In the genomic region with DNA sequence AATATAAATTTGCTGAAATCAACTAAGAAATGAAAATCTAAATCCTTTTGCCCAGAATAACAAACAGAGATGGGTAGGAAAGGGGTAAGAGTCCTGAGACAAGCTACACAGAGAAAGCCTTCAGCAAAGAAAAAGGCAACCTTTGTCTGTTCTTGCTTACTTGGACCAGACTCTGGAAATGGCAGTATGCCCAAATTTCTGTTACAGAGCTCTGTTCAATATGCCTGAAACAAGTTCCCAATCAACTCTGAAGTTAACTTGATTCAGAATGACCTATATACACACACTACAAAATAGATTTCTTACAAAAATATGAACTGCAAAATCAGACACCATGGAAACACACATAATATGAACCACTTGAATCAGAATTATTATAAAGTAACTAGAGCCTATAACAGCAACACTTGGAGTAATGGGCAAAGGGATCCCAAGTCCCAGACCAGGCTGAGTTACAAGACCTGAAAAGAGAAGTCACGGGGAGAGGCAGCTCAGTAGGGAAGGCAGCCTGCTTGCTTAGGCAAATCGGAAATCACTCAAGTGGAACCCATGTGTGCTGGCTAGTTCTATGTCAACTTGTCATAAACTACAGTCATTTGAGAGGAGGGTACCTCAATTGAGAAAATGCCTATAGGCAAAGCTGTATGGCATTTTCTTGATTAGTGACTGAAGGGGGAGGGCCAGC, we compare ENCODE assay signal across 9 mouse cellular contexts. TPM values are rescaled to one million over a fixed set of nuclear protein-coding genes. Genes with fewer than 3 reads are reported as not detected.
DNase-seq lines count a peak whose midpoint lies in the region; ATAC-seq and TF ChIP-seq lines count a peak whose summit lies in the region.
"Had no signal": no experiment of that assay in that cellular context is flagged by ENCODE, and none has a peak within 500 bp of the region (broad histone marks: within the 10 kb centered on the region; RNA-seq: fewer than 3 reads in every experiment).

No protein-coding gene starts in this region.

- no peak overlapping the region for H3K27ac ChIP-seq in embryonic facial prominence, embryonic 12.5 days
- H3K27ac ChIP-seq in embryonic facial prominence, embryonic 10.5 days (replicated peaks), result no peak overlapping the region
- peak overlapping the region; percentile 55 for H3K27ac ChIP-seq in left cerebral cortex, adult 2 months
- H3K27ac ChIP-seq: macrophage had no signal

- ATAC-seq in embryonic facial prominence, embryonic 12.5 days (ENCODE audit: insufficient number of reproducible peaks, insufficient read depth, low FRiP score, low TSS enrichment), result peak; percentile 60; the same call in 1 of the 2 replicates
- ATAC-seq in CD4-positive, CD25-positive, alpha-beta regulatory T cell, adult 4 months, result no peak

- intact Hi-C loops in left cerebral cortex, adult 2 months (cut with DNase I), result loop anchor here (1.0 kb wide), 1 partner anchor 54 kb away; the partner anchor contains the start of gene Abi1
- intact Hi-C loops in left cerebral cortex, postnatal 14 days (cut with DNase I), result no loop called here

- 46% methylated on average over 2 of the region's 2 CpGs for WGBS in embryonic facial prominence, embryonic 12.5 days
- 76% methylated on average over 2 of the region's 2 CpGs for WGBS in embryonic facial prominence, embryonic 10.5 days

- TF ChIP-seq CTCF in left cerebral cortex, adult 2 months (IDR thresholded peaks at IDR 0.05), result no peak

- H3K27me3 ChIP-seq in embryonic facial prominence, embryonic 12.5 days, result no peaks in the 10 kb centered on the region
- H3K27me3 ChIP-seq in embryonic facial prominence, embryonic 10.5 days (replicated peaks; ENCODE audit: low read depth, poor library complexity, severe bottlenecking), result no peaks in the 10 kb centered on the region

- no peak overlapping the region for H3K4me3 ChIP-seq in embryonic facial prominence, embryonic 12.5 days
- H3K4me3 ChIP-seq in embryonic facial prominence, embryonic 10.5 days, result no peak overlapping the region
- no peak overlapping the region for H3K4me3 ChIP-seq in left cerebral cortex, adult 2 months

- no peak overlapping the region for H3K4me2 ChIP-seq in embryonic facial prominence, embryonic 12.5 days (replicated peaks)

- no peak for DNase-seq in embryonic facial prominence, embryonic 10.5 days (ENCODE audit: low spot score)
- no peak for DNase-seq in left cerebral cortex, adult 2 months (ENCODE audit: extremely low spot score in 1 of 2, low spot score in 2 of 2)
- no peak for DNase-seq in left cerebral cortex, adult 8-10 months (ENCODE audit: low spot score in 2 of 2)
- peak; percentile 69 for DNase-seq in adipocyte (ENCODE audit: low spot score)
- peak; percentile 54 to 57 for DNase-seq in left cerebral cortex, postnatal 14 days (ENCODE audit: low spot score in 2 of 2)
- DNase-seq in adrenal gland, postnatal 4 days (ENCODE audit: low spot score in 2 of 2), result no peak

- no peaks in the 10 kb centered on the region for H3K9me3 ChIP-seq in embryonic facial prominence, embryonic 12.5 days
- H3K9me3 ChIP-seq in embryonic facial prominence, embryonic 10.5 days, result no peaks in the 10 kb centered on the region

- H3K9ac ChIP-seq in embryonic facial prominence, embryonic 12.5 days, result no peak overlapping the region

- H3K4me1 ChIP-seq in embryonic facial prominence, embryonic 12.5 days, result peaks cover 7% of the 10 kb centered on the region; the same call in 1 of the 2 replicates
- H3K4me1 ChIP-seq in embryonic facial prominence, embryonic 10.5 days, result 0 out of 2 replicates have a peak, but pooled peaks cover 6% of the 10 kb centered on the region

- no peaks in the 10 kb centered on the region for H3K36me3 ChIP-seq in embryonic facial prominence, embryonic 12.5 days
- H3K36me3 ChIP-seq in embryonic facial prominence, embryonic 10.5 days (replicated peaks), result no peaks in the 10 kb centered on the region

RNA-seq across cellular contexts. Expression of gene Abi1, which starts 53.9 kb away (rescaled TPM):
- 42.3 and 44.4 TPM in 2 replicates for polyA plus RNA-seq in embryonic facial prominence, embryonic 12.5 days (2016; fragmentation: Nextera tagmentation; extraction: Ambion mirVana)
- 34.4 and 38.5 TPM in 2 replicates for polyA plus RNA-seq in embryonic facial prominence, embryonic 10.5 days (2016; fragmentation: Nextera tagmentation; extraction: Ambion mirVana)
- 100 to 1,000 TPM; 136 to 139 TPM for total RNA-seq in left cerebral cortex, adult 2 months (2021)
- 100 to 1,000 TPM; 130 to 152 (median 136) TPM for total RNA-seq in left cerebral cortex, adult 8-10 months (2022)
- total RNA-seq in left cerebral cortex, postnatal 14 days (2021), result 100 to 1,000 TPM; 137 to 140 TPM
- 10 to 100 TPM; 80.8 to 87.5 TPM for total RNA-seq in adrenal gland, postnatal 4 days (2021)
- polyA plus RNA-seq in CD4-positive, CD25-positive, alpha-beta regulatory T cell, adult 4 months (2017; shearing (Covaris generic)), result 100 to 1,000 TPM; 208 to 259 TPM

Comparison
In these comparisons a context has a peak if more than half of its experiments do, and no peak if none do; other contexts are left out.
1. DNase-seq: peak in adipocyte (single experiment) and left cerebral cortex, postnatal 14 days (2 of 2); none in embryonic facial prominence, embryonic 10.5 days (single experiment), left cerebral cortex, adult 2 months (0 of 2), left cerebral cortex, adult 8-10 months (0 of 2) and adrenal gland, postnatal 4 days (0 of 2).